Mouse (Mus musculus) midbrain, embryonic 14.5 days (tissue): Measurements from ENCODE around the gene Mcidas. TPM values are rescaled to one million over a fixed set of nuclear protein-coding genes. Genes with fewer than 3 reads are reported as not detected.
"Not testable (repeated sequence)": the region's sequence is repeated elsewhere in the genome, so short reads cannot be mapped to it uniquely, and the experiment has no call there.

Experiments
- ATAC-seq: fragments of 200-750 bp; cut with Nextera tagmentation; 2 replicates; pipeline ENCODE4 v1.8.0; 2017; ENCODE audit warnings: moderate number of reproducible peaks, moderate library complexity; ENCODE audit not compliant: low FRiP score, low TSS enrichment
- DNase-seq: peaks from one replicate; pipeline ENCODE4 v3.0.0-alpha.2; 2015
- H3K27ac ChIP-seq: fragments of 300-500 bp; sonication (generic); replicated peaks from 2 replicates; pipeline ENCODE4 v1.5.1; 2014; ENCODE audit warnings: mild to moderate bottlenecking, low read depth, low read length, moderate library complexity
- H3K27me3 ChIP-seq: fragments of 300-500 bp; sonication (generic); 2 replicates; pipeline ENCODE4 v1.6.1; 2014; ENCODE audit warnings: low read length, control low read depth, mixed read lengths; ENCODE audit not compliant: control insufficient read depth, insufficient read depth
- H3K36me3 ChIP-seq: fragments of 300-500 bp; sonication (generic); 2 replicates; pipeline ENCODE4 v1.6.1; 2014; ENCODE audit warnings: low read length, control low read depth; ENCODE audit not compliant: control insufficient read depth, insufficient read depth
- H3K4me1 ChIP-seq: fragments of 300-500 bp; sonication (generic); 2 replicates; pipeline ENCODE4 v1.6.1; 2014; ENCODE audit warnings: mild to moderate bottlenecking, antibody characterized with exemption, low read length, control low read depth; ENCODE audit not compliant: control insufficient read depth, insufficient read depth
- H3K4me2 ChIP-seq: fragments of 300-500 bp; sonication (generic); 2 replicates; pipeline ENCODE4 v1.6.1; 2014; ENCODE audit warnings: mild to moderate bottlenecking, low read length, moderate library complexity
- H3K4me3 ChIP-seq: fragments of 300-500 bp; sonication (generic); replicated peaks from 2 replicates; pipeline ENCODE4 v1.5.1; 2014; ENCODE audit warnings: low read depth, low read length
- H3K9ac ChIP-seq: fragments of 300-500 bp; sonication (generic); replicated peaks from 2 replicates; pipeline ENCODE4 v1.6.1; 2014; ENCODE audit warnings: mild to moderate bottlenecking, low read length, moderate library complexity
- H3K9me3 ChIP-seq: fragments of 300-500 bp; sonication (generic); 2 replicates; pipeline ENCODE4 v1.6.1; 2016; ENCODE audit warnings: low read length, control low read depth, mixed read lengths; ENCODE audit not compliant: control insufficient read depth
- WGBS: fragments of 180-500 bp; shearing (Covaris S2); extraction: QIAGEN DNeasy Blood & Tissue Kit; methylation state at CpG from one replicate; pipeline ENCODE4 v1.1.7; 2014; 5-methylcytosine and 5-hydroxymethylcytosine counted together
- polyA plus RNA-seq: library from polyadenylated mRNA; unstranded; fragments of >200 nt; fragmentation: Nextera tagmentation; extraction: Ambion mirVana; gene quantifications from 2 replicates; pipeline ENCODE4 v1.2.1, GENCODE M21; 2014

Mcidas gene
- polyA plus RNA-seq, 1 experiment from 2014 or later = 0.22 TPM

- H3K27ac ChIP-seq = no peak overlapping the region
- ATAC-seq = no peak
- no peaks in the 10 kb centered on the region for H3K36me3 ChIP-seq
- peaks cover 87% of the 10 kb centered on the region for H3K27me3 ChIP-seq
- WGBS = 58% methylated on average over 4 of the region's 4 CpGs
- peak; percentile 9 for DNase-seq
- no peak overlapping the region for H3K4me3 ChIP-seq
- no peak overlapping the region for H3K4me2 ChIP-seq
- H3K9ac ChIP-seq = no peak overlapping the region
- H3K9me3 ChIP-seq = no peaks in the 10 kb centered on the region
- H3K4me1 ChIP-seq = peaks cover 13% of the 10 kb centered on the region
Observed at GRCm38 (mm10) chr13:112996407-112996806, 2.8 kb downstream of the Mcidas start.

- no peak overlapping the region for H3K9ac ChIP-seq
- peaks cover 13% of the 10 kb centered on the region for H3K4me1 ChIP-seq
- peaks cover 82% of the 10 kb centered on the region for H3K27me3 ChIP-seq
- H3K9me3 ChIP-seq = no peaks in the 10 kb centered on the region
- ATAC-seq = no peak
- DNase-seq = no peak
- H3K4me2 ChIP-seq = no peak overlapping the region
- H3K27ac ChIP-seq = no peak overlapping the region
- H3K4me3 ChIP-seq = no peak overlapping the region
- H3K36me3 ChIP-seq = no peaks in the 10 kb centered on the region
- 69% methylated on average over 6 of the region's 6 CpGs for WGBS
Observed at GRCm38 (mm10) chr13:112997369-112997768, 3.7 kb downstream of the Mcidas start.

GRCm38 (mm10) chr13:112998427-112999201 is 5.0 kb downstream of the Mcidas start:
- H3K9ac ChIP-seq = peak overlapping the region; percentile 43
- H3K27ac ChIP-seq = no peak overlapping the region
- DNase-seq = peak; percentile 68
- peak overlapping the region; percentile 94 for H3K4me2 ChIP-seq
- H3K36me3 ChIP-seq = no peaks in the 10 kb centered on the region
- H3K4me1 ChIP-seq = peaks cover 9% of the 10 kb centered on the region; the same call in 1 of the 2 replicates
- H3K9me3 ChIP-seq = no peaks in the 10 kb centered on the region
- peak overlapping the region; percentile 37 for H3K4me3 ChIP-seq
- peak; percentile 32; the same call in 1 of the 2 replicates for ATAC-seq
- peaks cover 70% of the 10 kb centered on the region for H3K27me3 ChIP-seq
- under 1% methylated on average over 46 of the region's 46 CpGs for WGBS

DNA sequence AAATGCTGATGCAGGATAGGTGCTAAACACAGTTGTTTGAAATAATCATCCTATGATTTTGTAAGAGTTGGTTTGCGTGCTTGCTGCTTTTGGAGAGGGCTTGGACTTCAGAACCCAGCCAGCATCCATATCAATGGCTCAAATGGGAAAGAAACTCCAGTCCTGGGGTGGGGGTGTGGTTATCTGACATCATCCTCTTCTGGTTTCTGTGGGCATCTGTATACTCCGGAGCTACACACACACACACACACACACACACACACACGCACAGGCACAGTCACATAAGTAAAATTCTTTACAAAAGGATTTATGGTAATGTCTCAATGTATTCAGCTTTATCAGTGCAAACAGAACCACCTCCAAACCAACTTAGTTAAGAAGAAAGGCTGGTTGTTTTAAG is 6.4 kb downstream of the Mcidas start:
- H3K4me3 ChIP-seq = no peak overlapping the region
- no peaks in the 10 kb centered on the region for H3K36me3 ChIP-seq
- DNase-seq = no peak
- 0 out of 2 replicates have a peak, but pooled peaks cover 4% of the 10 kb centered on the region for H3K4me1 ChIP-seq
- H3K27ac ChIP-seq = no peak overlapping the region
- no peaks in the 10 kb centered on the region for H3K9me3 ChIP-seq
- H3K4me2 ChIP-seq = no peak overlapping the region
- ATAC-seq = no peak
- WGBS = 77% methylated on average over 3 of the region's 3 CpGs
- H3K27me3 ChIP-seq = peaks cover 56% of the 10 kb centered on the region
- H3K9ac ChIP-seq = no peak overlapping the region

- no peak overlapping the region for H3K4me3 ChIP-seq
- no peaks in the 10 kb centered on the region for H3K36me3 ChIP-seq
- 73% methylated on average over 9 of the region's 9 CpGs for WGBS
- 0 out of 2 replicates have a peak, but pooled peaks cover 4% of the 10 kb centered on the region for H3K4me1 ChIP-seq
- H3K4me2 ChIP-seq = no peak overlapping the region
- no peak for ATAC-seq
- no peaks in the 10 kb centered on the region for H3K9me3 ChIP-seq
- no peak overlapping the region for H3K27ac ChIP-seq
- H3K27me3 ChIP-seq = peaks cover 49% of the 10 kb centered on the region
- H3K9ac ChIP-seq = no peak overlapping the region
- DNase-seq = no peak
Observed at GRCm38 (mm10) chr13:113000576-113001318, 7.1 kb downstream of the Mcidas start.

GRCm38 (mm10) chr13:113012683-113013082 is 19.0 kb downstream of the Mcidas start:
- ATAC-seq (no peak), DNase-seq (no peak)
- Histone ChIP-seq H3K9ac (no peak overlapping the region), H3K36me3 (no peaks in the 10 kb centered on the region), H3K4me2 (no peak overlapping the region), H3K27me3 (no peaks in the 10 kb centered on the region), H3K9me3 (no peaks in the 10 kb centered on the region), H3K27ac (no peak overlapping the region), H3K4me1 (no peaks in the 10 kb centered on the region), H3K4me3 (no peak overlapping the region)
- WGBS = 81% methylated on average over 6 of the region's 6 CpGs

DNA sequence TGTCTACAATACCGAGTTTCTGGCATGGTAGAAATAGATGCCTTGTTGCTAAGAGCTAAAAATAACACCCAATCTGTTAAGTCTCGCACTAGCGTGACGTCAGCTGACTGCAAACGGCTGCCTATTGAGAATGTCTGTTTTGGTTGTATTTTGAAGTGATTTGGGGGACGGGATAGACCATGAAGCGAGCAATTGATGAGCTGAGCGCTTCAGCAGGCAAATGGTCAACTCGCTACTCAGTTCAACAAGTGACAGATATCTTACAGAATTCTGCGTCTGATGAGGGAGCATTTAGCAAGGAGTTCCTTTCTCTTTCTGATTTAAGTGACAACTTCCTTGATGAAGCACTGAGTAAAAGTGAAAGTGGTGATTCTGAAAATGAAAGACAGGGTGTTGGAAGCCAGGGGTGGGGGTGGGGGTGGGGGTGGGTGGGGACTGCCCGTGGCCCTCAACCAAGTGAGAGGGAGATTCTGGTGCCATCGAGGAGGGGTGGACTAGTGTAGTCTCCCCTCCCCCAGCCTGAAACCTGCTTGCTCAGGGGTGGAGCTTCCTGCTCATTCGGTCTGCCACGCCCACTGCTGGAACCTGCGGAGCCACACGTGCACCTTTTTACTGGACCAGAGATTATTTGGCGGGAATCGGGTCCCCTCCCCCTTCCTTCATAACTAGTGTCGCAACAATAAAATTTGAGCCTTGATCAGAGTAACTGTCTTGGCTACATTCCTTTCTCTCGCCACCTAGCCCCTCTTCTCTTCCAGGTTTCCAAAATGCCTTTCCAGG is 19.7 kb downstream of the Mcidas start:
- H3K4me3 ChIP-seq, H3K27me3 ChIP-seq, DNase-seq, H3K36me3 ChIP-seq, H3K27ac ChIP-seq, H3K9me3 ChIP-seq, ATAC-seq, H3K4me1 ChIP-seq, H3K4me2 ChIP-seq, H3K9ac ChIP-seq: not testable (repeated sequence)
- 68% methylated on average over 19 of the region's 20 CpGs for WGBS

DNA sequence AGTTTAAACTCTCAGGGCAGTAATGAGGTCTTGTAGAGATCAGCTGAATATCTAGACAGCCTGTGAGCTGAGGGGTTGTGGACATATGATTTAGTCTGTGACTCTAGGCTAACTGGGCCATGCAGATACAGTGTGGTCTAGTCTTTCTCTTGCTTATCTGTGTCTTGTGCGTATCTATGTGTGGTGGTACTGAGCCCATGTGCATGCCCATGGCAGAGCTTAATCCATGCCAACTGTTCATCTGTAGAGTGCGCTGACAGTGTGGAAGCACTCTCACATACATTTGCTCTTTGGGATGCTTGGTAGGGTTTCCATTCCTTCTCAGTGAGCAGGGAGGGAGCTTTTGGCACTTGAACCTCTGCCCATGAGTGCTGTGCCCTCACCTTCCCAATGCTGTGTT is 27.9 kb downstream of the Mcidas start:
- Histone ChIP-seq H3K4me3 (no peak overlapping the region), H3K27me3 (no peaks in the 10 kb centered on the region), H3K9ac (no peak overlapping the region), H3K9me3 (no peaks in the 10 kb centered on the region), H3K27ac (no peak overlapping the region), H3K4me2 (no peak overlapping the region), H3K36me3 (no peaks in the 10 kb centered on the region), H3K4me1 (no peaks in the 10 kb centered on the region)
- WGBS = 92% methylated on average over 2 of the region's 2 CpGs
- ATAC-seq (no peak), DNase-seq (no peak)
